Mouse (Mus musculus) NIH3T3 (cell line): ENCODE measurements around the gene Lpcat3.

Experiments
- DNase-seq: peaks from one replicate; pipeline ENCODE4 v3.0.0-alpha.2; 2012; ENCODE audit warnings: low read depth

Gene Lpcat3

GRCm38 (mm10) chr6:124704417-124704816 lies 41.6 kb downstream of the Lpcat3 start:
- no peak for DNase-seq

- peak; percentile 48 for DNase-seq
Observed at GRCm38 (mm10) chr6:124706061-124706627, 43.3 kb downstream of the Lpcat3 start.

- no peak for DNase-seq
Observed at GRCm38 (mm10) chr6:124708289-124708889, 45.6 kb downstream of the Lpcat3 start.

GRCm38 (mm10) chr6:124711824-124712782 lies 49.3 kb downstream of the Lpcat3 start, which contains the start of the genes Emg1 and Phb2:
TSS of gene Emg1 (minus strand) at chr6:124712178.
TSS of gene Phb2 (plus strand) at chr6:124712336.
- peak; percentile 99 for DNase-seq

- DNase-seq = no peak
Observed at GRCm38 (mm10) chr6:124712918-124713317, 50.1 kb downstream of the Lpcat3 start.

- DNase-seq = peak; percentile 77
Observed at GRCm38 (mm10) chr6:124716864-124717490, 54.1 kb downstream of the Lpcat3 start.

- DNase-seq = no peak
Observed at GRCm38 (mm10) chr6:124717968-124718367, 55.1 kb downstream of the Lpcat3 start.

GRCm38 (mm10) chr6:124718703-124719102 lies 55.9 kb downstream of the Lpcat3 start:
- no peak for DNase-seq

- DNase-seq = no peak
Observed at GRCm38 (mm10) chr6:124719354-124719978, 56.6 kb downstream of the Lpcat3 start.

- DNase-seq = no peak
Observed at GRCm38 (mm10) chr6:124720904-124721303, 58.1 kb downstream of the Lpcat3 start.

- no peak for DNase-seq
Observed at GRCm38 (mm10) chr6:124722876-124723473, 60.1 kb downstream of the Lpcat3 start.

GRCm38 (mm10) chr6:124723541-124723940 lies 60.7 kb downstream of the Lpcat3 start:
- no peak for DNase-seq

GRCm38 (mm10) chr6:124724472-124724871 lies 61.6 kb downstream of the Lpcat3 start:
- DNase-seq = no peak

GRCm38 (mm10) chr6:124728621-124729020 lies 65.8 kb downstream of the Lpcat3 start:
- no peak for DNase-seq

GRCm38 (mm10) chr6:124729850-124730705 lies 67.3 kb downstream of the Lpcat3 start:
- DNase-seq = no peak

GRCm38 (mm10) chr6:124731038-124731437 lies 68.2 kb downstream of the Lpcat3 start:
- no peak for DNase-seq

GRCm38 (mm10) chr6:124732476-124733370 lies 69.9 kb downstream of the Lpcat3 start:
- DNase-seq = no peak

GRCm38 (mm10) chr6:124734417-124734816 lies 71.6 kb downstream of the Lpcat3 start:
- DNase-seq = no peak

- no peak for DNase-seq
Observed at GRCm38 (mm10) chr6:124737040-124737439, 74.2 kb downstream of the Lpcat3 start.
